Mouse (Mus musculus) neural tube, embryonic 10.5 days (tissue): ENCODE data around the gene Rad51.
A peak's percentile ranks its signal among the peaks of the same experiment; 100 is the strongest.

Source experiments
- DNase-seq: peaks from one replicate; pipeline ENCODE4 v3.0.0-alpha.2; 2017; ENCODE audit warnings: low spot score; ENCODE audit errors: extremely low spot score

Gene Rad51

GRCm38 (mm10) chr2:119163999-119164398, 51.4 kb downstream of the Rad51 start:
- no peak for DNase-seq

- DNase-seq, result no peak
Measured at GRCm38 (mm10) chr2:119165401-119165800, 52.8 kb downstream of the Rad51 start.

GRCm38 (mm10) chr2:119166901-119167865, 54.6 kb downstream of the Rad51 start, which contains the start of gene Gchfr:
TSS of gene Gchfr (plus strand) at chr2:119167773.
- peak; percentile 72 for DNase-seq

- DNase-seq, result peak; percentile 45
Measured at GRCm38 (mm10) chr2:119167866-119168256, 55.3 kb downstream of the Rad51 start.

- no peak for DNase-seq
Measured at GRCm38 (mm10) chr2:119170282-119170681, 57.7 kb downstream of the Rad51 start.

- DNase-seq, result no peak
Measured at GRCm38 (mm10) chr2:119171574-119171973, 59.0 kb downstream of the Rad51 start.

- no peak for DNase-seq
Measured at GRCm38 (mm10) chr2:119172446-119172845, 59.9 kb downstream of the Rad51 start.

- DNase-seq, result no peak
Measured at GRCm38 (mm10) chr2:119172862-119173576, 60.4 kb downstream of the Rad51 start.

- no peak for DNase-seq
Measured at GRCm38 (mm10) chr2:119173991-119174651, 61.5 kb downstream of the Rad51 start, which contains the start of gene Gm14137. TSS of gene Gm14137 (plus strand) at chr2:119174509.

- no peak for DNase-seq
Measured at GRCm38 (mm10) chr2:119174866-119175265, 62.3 kb downstream of the Rad51 start.

GRCm38 (mm10) chr2:119175614-119176013, 63.0 kb downstream of the Rad51 start:
- no peak for DNase-seq

GRCm38 (mm10) chr2:119176761-119177160, 64.2 kb downstream of the Rad51 start:
- no peak for DNase-seq

GRCm38 (mm10) chr2:119177384-119177939, 64.9 kb downstream of the Rad51 start:
- no peak for DNase-seq

- no peak for DNase-seq
Measured at GRCm38 (mm10) chr2:119182914-119183313, 70.3 kb downstream of the Rad51 start.

GRCm38 (mm10) chr2:119189029-119189710, 76.6 kb downstream of the Rad51 start:
- peak; percentile 90 for DNase-seq

- no peak for DNase-seq
Measured at GRCm38 (mm10) chr2:119190969-119191368, 78.4 kb downstream of the Rad51 start.

GRCm38 (mm10) chr2:119194140-119194539, 81.5 kb downstream of the Rad51 start:
- no peak for DNase-seq

GRCm38 (mm10) chr2:119196316-119197108, 83.9 kb downstream of the Rad51 start:
- DNase-seq, result no peak
